Mouse (Mus musculus) kidney, embryonic 15.5 days (tissue): ENCODE results near the gene Pdlim4. TPM values are rescaled to one million over a fixed set of nuclear protein-coding genes. Genes with fewer than 3 reads are reported as not detected.
A peak's percentile ranks its signal among the peaks of the same experiment; 100 is the strongest.
"Not testable (repeated sequence)": the region's sequence is repeated elsewhere in the genome, so short reads cannot be mapped to it uniquely, and the experiment has no call there.

Experiments used
- ATAC-seq: fragments of 200-750 bp; cut with Nextera tagmentation; replicated peaks from 2 replicates; pipeline ENCODE4 v1.8.0; 2017; ENCODE audit warnings: moderate TSS enrichment; ENCODE audit not compliant: low FRiP score
- H3K27ac ChIP-seq: fragments of 300-500 bp; sonication (generic); 2 replicates; pipeline ENCODE4 v1.5.1; 2015; ENCODE audit warnings: mild to moderate bottlenecking, inconsistent platforms
- H3K27me3 ChIP-seq: fragments of 300-500 bp; sonication (generic); 2 replicates; pipeline ENCODE4 v1.6.1; 2015; ENCODE audit warnings: inconsistent platforms
- H3K36me3 ChIP-seq: fragments of 300-500 bp; sonication (generic); 2 replicates; pipeline ENCODE4 v1.6.1; 2015; ENCODE audit warnings: inconsistent platforms
- H3K4me1 ChIP-seq: fragments of 300-500 bp; sonication (generic); 2 replicates; pipeline ENCODE4 v1.6.1; 2015; ENCODE audit warnings: inconsistent platforms
- H3K4me2 ChIP-seq: fragments of 300-500 bp; sonication (generic); 2 replicates; pipeline ENCODE4 v1.6.1; 2015; ENCODE audit warnings: moderate library complexity, mild to moderate bottlenecking, inconsistent platforms
- H3K4me3 ChIP-seq: fragments of 300-500 bp; sonication (generic); replicated peaks from 2 replicates; pipeline ENCODE4 v1.5.1; 2015; ENCODE audit warnings: mild to moderate bottlenecking, inconsistent platforms
- H3K9ac ChIP-seq: fragments of 300-500 bp; sonication (generic); 2 replicates; pipeline ENCODE4 v1.6.1; 2015; ENCODE audit warnings: mild to moderate bottlenecking, inconsistent platforms
- H3K9me3 ChIP-seq: fragments of 300-500 bp; sonication (generic); replicated peaks from 2 replicates; pipeline ENCODE4 v1.6.1; 2016; ENCODE audit warnings: inconsistent platforms
- WGBS: fragments of 180-500 bp; shearing (Covaris S2); methylation state at CpG from one replicate; pipeline ENCODE4 v1.1.7; 2015; ENCODE audit warnings: mixed read lengths; 5-methylcytosine and 5-hydroxymethylcytosine counted together
- polyA plus RNA-seq: library from polyadenylated mRNA; unstranded; fragments of >200 nt; fragmentation: Nextera tagmentation; extraction: Ambion mirVana; gene quantifications from 2 replicates; pipeline ENCODE4 v1.2.1, GENCODE M21; 2015

Gene Pdlim4
- polyA plus RNA-seq, 1 experiment from 2014 or later, result 53.2 TPM

- Histone ChIP-seq H3K4me2 (no peak overlapping the region), H3K27ac (peak overlapping the region; percentile 13; the same call in 1 of the 2 replicates), H3K4me3 (no peak overlapping the region), H3K27me3 (no peaks in the 10 kb centered on the region), H3K4me1 (peaks cover 64% of the 10 kb centered on the region), H3K9ac (no peak overlapping the region), H3K9me3 (no peaks in the 10 kb centered on the region), H3K36me3 (peaks cover 14% of the 10 kb centered on the region; the same call in 1 of the 2 replicates)
- 55% methylated on average over 10 of the region's 10 CpGs for WGBS
- no peak for ATAC-seq
These were observed 10.7 kb downstream of the Pdlim4 start for GRCm38 (mm10) chr11:54058056-54058617.

DNA sequence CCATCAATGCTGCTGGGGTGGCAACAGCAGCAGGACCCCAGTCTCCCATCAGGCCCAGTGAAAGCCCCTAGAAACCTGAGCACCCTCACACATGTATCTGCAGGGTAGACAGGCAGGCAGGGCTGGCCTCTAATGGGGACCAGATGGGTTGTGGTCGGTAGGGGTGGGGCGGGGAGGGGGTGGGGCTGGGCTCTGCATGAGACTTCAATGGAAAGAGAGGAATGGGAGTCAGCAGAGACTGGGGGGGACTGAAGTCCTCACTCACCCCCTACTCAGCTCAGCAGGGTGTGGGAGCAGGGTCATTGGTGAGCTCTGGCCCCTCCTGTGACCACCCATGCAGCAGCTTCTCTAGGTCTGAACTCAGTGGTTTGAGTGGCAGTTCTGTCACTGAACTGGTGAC, 11.4 kb downstream of the Pdlim4 start:
- peaks cover 58% of the 10 kb centered on the region for H3K4me1 ChIP-seq
- 23% methylated on average over 2 of the region's 2 CpGs for WGBS
- no peaks in the 10 kb centered on the region for H3K27me3 ChIP-seq
- ATAC-seq, result no peak
- H3K4me3 ChIP-seq, result no peak overlapping the region
- peaks cover 21% of the 10 kb centered on the region; the same call in 1 of the 2 replicates for H3K36me3 ChIP-seq
- H3K4me2 ChIP-seq, result no peak overlapping the region
- H3K27ac ChIP-seq, result no peak overlapping the region
- no peak overlapping the region for H3K9ac ChIP-seq
- no peaks in the 10 kb centered on the region for H3K9me3 ChIP-seq

DNA sequence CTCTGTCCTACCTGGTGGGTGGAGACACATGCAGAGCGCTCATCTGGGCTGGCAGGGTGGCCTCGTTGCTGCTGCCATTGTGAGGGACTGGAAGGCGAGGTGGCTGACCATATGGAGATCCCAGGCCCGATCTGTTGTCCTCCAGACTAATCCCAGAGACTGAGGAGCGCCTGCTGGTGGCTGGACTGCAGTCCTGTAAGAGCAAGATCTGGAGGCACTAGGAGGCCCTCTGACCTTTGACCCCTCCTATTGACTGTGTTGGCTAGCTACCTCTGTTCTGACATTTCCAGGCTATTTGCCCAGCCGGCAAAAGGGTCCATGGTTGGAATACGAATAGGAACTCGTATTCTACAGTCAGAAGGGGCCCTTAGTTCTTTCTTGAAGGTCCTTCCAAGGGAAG, 12.7 kb downstream of the Pdlim4 start:
- H3K27me3 ChIP-seq, result no peaks in the 10 kb centered on the region
- H3K4me2 ChIP-seq, result no peak overlapping the region
- no peak overlapping the region for H3K9ac ChIP-seq
- peaks cover 21% of the 10 kb centered on the region; the same call in 1 of the 2 replicates for H3K36me3 ChIP-seq
- ATAC-seq, result no peak
- H3K9me3 ChIP-seq, result no peaks in the 10 kb centered on the region
- H3K4me1 ChIP-seq, result peaks cover 47% of the 10 kb centered on the region
- no peak overlapping the region for H3K4me3 ChIP-seq
- WGBS, result 57% methylated on average over 8 of the region's 8 CpGs
- no peak overlapping the region for H3K27ac ChIP-seq

GRCm38 (mm10) chr11:54054257-54054656, 14.6 kb downstream of the Pdlim4 start:
- WGBS, result 17% methylated on average over 6 of the region's 6 CpGs

DNA sequence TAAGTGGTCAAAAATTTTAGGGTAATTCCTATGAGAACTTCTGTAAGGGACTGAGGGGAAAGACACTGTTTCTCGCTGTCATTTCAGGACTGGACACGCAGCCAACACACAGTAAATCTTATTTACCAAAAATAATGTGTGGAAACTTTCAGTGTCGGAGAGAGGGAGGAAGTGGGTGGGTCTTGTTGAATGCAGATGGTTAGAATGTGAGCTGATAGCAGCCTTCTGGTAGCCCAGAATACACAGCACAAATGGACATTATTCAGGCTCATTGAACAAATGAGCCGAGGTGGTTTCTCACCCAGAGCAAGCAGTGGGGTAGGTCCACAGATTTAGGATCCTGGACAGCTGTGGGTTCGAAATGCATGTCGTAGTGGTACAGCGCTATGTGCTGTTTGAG, 15.7 kb downstream of the Pdlim4 start:
- H3K4me2 ChIP-seq, result no peak overlapping the region
- WGBS, result 81% methylated on average over 7 of the region's 7 CpGs

More at GRCm38 (mm10) chr11:54054257-54054656, 14.6 kb downstream of the Pdlim4 start:
- Histone ChIP-seq H3K9me3 (no peaks in the 10 kb centered on the region), H3K4me2 (no peak overlapping the region), H3K4me3 (no peak overlapping the region), H3K9ac (no peak overlapping the region), H3K4me1 (peaks cover 28% of the 10 kb centered on the region), H3K27ac (no peak overlapping the region), H3K36me3 (peaks cover 21% of the 10 kb centered on the region; the same call in 1 of the 2 replicates), H3K27me3 (no peaks in the 10 kb centered on the region)
- no peak for ATAC-seq

GRCm38 (mm10) chr11:54052128-54052527, 16.7 kb downstream of the Pdlim4 start:
- Histone ChIP-seq H3K36me3 (peaks cover 21% of the 10 kb centered on the region; the same call in 1 of the 2 replicates), H3K4me2 (no peak overlapping the region), H3K9ac (no peak overlapping the region), H3K27me3 (no peaks in the 10 kb centered on the region), H3K4me1 (peaks cover 8% of the 10 kb centered on the region; the same call in 1 of the 2 replicates), H3K9me3 (no peaks in the 10 kb centered on the region), H3K4me3 (no peak overlapping the region), H3K27ac (no peak overlapping the region)
- 93% methylated on average over 5 of the region's 5 CpGs for WGBS
- ATAC-seq, result no peak

More for the DNA sequence above, 15.7 kb downstream of the Pdlim4 start:
- Histone ChIP-seq H3K9ac (no peak overlapping the region), H3K4me1 (peaks cover 18% of the 10 kb centered on the region), H3K27ac (no peak overlapping the region), H3K36me3 (peaks cover 21% of the 10 kb centered on the region; the same call in 1 of the 2 replicates), H3K27me3 (no peaks in the 10 kb centered on the region), H3K4me3 (no peak overlapping the region), H3K9me3 (no peaks in the 10 kb centered on the region)
- no peak for ATAC-seq

- no peak overlapping the region for H3K4me2 ChIP-seq
- no peak overlapping the region for H3K9ac ChIP-seq
- H3K27ac ChIP-seq, result no peak overlapping the region
- H3K27me3 ChIP-seq, result no peaks in the 10 kb centered on the region
- peaks cover 8% of the 10 kb centered on the region; the same call in 1 of the 2 replicates for H3K4me1 ChIP-seq
- 0 out of 2 replicates have a peak, but pooled peaks have one; percentile 59 for ATAC-seq
- no peak overlapping the region for H3K4me3 ChIP-seq
- peaks cover 21% of the 10 kb centered on the region; the same call in 1 of the 2 replicates for H3K36me3 ChIP-seq
- no peaks in the 10 kb centered on the region for H3K9me3 ChIP-seq
- WGBS, result 65% methylated on average over 7 of the region's 7 CpGs
These were observed 17.7 kb downstream of the Pdlim4 start for GRCm38 (mm10) chr11:54051161-54051560.

- H3K4me1 ChIP-seq, result peaks cover 8% of the 10 kb centered on the region; the same call in 1 of the 2 replicates
- 81% methylated on average over 2 of the region's 2 CpGs for WGBS
- no peaks in the 10 kb centered on the region for H3K27me3 ChIP-seq
- H3K36me3 ChIP-seq, result peaks cover 12% of the 10 kb centered on the region; the same call in 1 of the 2 replicates
- H3K4me3 ChIP-seq, result no peak overlapping the region
- H3K9me3 ChIP-seq, result no peaks in the 10 kb centered on the region
- no peak overlapping the region for H3K4me2 ChIP-seq
- H3K9ac ChIP-seq, result no peak overlapping the region
- H3K27ac ChIP-seq, result no peak overlapping the region
- ATAC-seq, result no peak
These were observed 18.6 kb downstream of the Pdlim4 start for GRCm38 (mm10) chr11:54050205-54050604.

DNA sequence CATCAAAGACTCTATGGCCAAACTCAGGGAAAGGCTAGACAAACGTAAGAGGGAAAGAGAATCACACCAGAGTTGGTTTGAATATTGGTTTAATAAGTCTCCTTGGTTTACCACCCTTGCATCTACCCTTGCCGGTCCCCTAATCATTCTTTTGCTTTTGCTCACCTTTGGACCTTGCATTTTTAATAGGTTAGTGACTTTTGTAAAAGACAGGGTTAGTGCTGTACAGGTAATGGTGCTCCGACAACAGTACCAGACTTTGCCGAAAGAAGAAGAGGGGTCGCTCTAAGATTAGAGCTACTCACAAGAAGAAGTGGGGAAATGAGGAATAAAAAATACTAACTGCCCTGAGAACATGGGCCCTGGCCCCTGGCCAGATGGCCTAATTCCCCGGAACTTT, 28.1 kb downstream of the Pdlim4 start:
- Histone ChIP-seq H3K4me3 (no peak overlapping the region), H3K4me1 (no peaks in the 10 kb centered on the region), H3K9me3 (no peaks in the 10 kb centered on the region), H3K9ac (no peak overlapping the region), H3K4me2 (no peak overlapping the region), H3K27me3 (no peaks in the 10 kb centered on the region), H3K36me3 (no peaks in the 10 kb centered on the region), H3K27ac (no peak overlapping the region)
- ATAC-seq, result no peak
- 96% methylated on average over 6 of the region's 6 CpGs for WGBS

- H3K9ac ChIP-seq, H3K4me3 ChIP-seq, H3K36me3 ChIP-seq, H3K4me2 ChIP-seq, ATAC-seq, H3K9me3 ChIP-seq, H3K27ac ChIP-seq: not testable (repeated sequence)
- peaks cover 11% of the 10 kb centered on the region for H3K4me1 ChIP-seq
- peaks cover 15% of the 10 kb centered on the region for H3K27me3 ChIP-seq
- WGBS, result 96% methylated on average over 1 of the region's 3 CpGs
These were observed 35.9 kb downstream of the Pdlim4 start for GRCm38 (mm10) chr11:54032872-54033271.

DNA sequence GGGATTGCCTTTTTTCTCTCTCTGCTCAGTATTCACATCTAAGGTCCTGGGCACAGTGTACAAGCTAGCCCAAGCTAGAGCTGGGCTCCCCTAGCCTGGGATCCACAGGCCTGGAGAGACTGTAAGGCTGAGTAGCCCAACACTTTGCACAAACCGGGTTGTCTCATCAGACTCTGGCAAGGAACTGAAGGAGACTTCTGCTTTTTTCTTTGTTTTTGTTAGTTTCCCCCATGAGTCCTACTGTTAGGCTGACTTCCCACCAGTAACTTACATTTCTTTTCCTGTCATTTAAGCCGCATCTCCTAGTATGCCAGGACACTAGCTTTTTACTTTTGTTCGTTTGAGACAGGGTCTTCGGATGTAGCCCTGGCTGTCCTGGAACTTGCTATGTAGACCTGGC, 39.8 kb downstream of the Pdlim4 start:
- Histone ChIP-seq H3K4me2 (peak overlapping the region; percentile 97), H3K9ac (no peak overlapping the region), H3K4me1 (peaks cover 18% of the 10 kb centered on the region), H3K27me3 (peaks cover 45% of the 10 kb centered on the region), H3K4me3 (peak overlapping the region; percentile 56), H3K36me3 (no peaks in the 10 kb centered on the region), H3K9me3 (no peaks in the 10 kb centered on the region), H3K27ac (no peak overlapping the region)
- ATAC-seq, result no peak
- 75% methylated on average over 4 of the region's 4 CpGs for WGBS

GRCm38 (mm10) chr11:54028044-54028951, 40.5 kb downstream of the Pdlim4 start, which contains the start of gene Slc22a4:
TSS of gene Slc22a4 (minus strand) at chr11:54028090.
- Histone ChIP-seq H3K4me2 (peak within 1 kb of the TSS; percentile 97), H3K9me3 (no peaks in the 10 kb centered on the region), H3K9ac (peak within 1 kb of the TSS; percentile 62), H3K4me1 (peaks cover 18% of the 10 kb centered on the region), H3K36me3 (no peaks in the 10 kb centered on the region), H3K27ac (no peak within 1 kb of the TSS), H3K4me3 (peak within 1 kb of the TSS; percentile 56), H3K27me3 (peaks cover 45% of the 10 kb centered on the region)
- peak; percentile 93 for ATAC-seq
- 2% methylated on average over 61 of the region's 61 CpGs for WGBS
